Mouse (Mus musculus): ENCODE data around the gene Mvb12b. TPM values are rescaled to one million over a fixed set of nuclear protein-coding genes. Genes with fewer than 3 reads are reported as not detected.

Mvb12b gene
- polyA plus RNA-seq, 1 experiment from 2014 or later = 56.9 TPM

DNA sequence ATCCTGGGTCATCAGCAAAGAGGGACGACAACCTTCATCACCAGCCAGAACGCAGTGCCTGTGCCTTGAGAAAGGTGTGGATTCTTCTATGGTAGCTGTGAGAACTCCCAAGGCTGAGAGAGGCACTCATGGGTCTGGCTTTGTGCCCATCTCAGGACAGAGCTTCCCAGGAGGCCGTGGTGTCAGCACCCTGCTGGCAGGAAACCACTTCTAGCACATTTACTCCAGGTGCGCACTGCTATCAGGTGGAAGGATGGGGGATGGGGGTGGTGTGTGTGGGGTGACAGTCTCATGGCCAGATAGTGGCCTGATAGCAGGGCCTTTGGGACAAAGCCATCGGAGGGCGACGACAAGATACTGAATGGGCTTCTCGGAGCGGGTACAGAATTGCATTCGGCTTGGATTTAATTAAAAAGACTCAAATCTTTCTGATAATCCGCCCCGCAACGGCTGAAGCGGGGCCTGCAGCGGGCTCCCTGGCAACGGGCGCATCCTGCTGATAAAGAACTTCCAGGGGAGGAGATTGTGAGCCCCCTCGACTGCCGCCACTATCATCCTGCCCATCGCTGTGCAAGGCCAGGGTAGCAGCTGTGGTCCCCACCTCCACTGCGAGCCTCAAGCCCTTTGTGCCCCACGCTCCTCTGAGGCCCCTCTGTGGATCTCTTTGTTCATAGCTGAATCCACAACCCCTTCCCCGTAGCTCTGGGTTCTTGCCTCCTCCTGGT, 198.4 kb downstream of the Mvb12b start:
- H3K27me3 ChIP-seq (ENCODE audit: control insufficient read depth, insufficient read depth, low read depth, low read length) = no peaks in the 10 kb centered on the region
- H3K4me3 ChIP-seq (ENCODE audit: low read depth, low read length) = no peak overlapping the region
- peak overlapping the region; percentile 36; the same call in 1 of the 2 replicates for H3K9ac ChIP-seq (ENCODE audit: low read depth, low read length)
- no peak overlapping the region for H3K4me2 ChIP-seq (ENCODE audit: low read length)
- no peaks in the 10 kb centered on the region for H3K36me3 ChIP-seq (ENCODE audit: control insufficient read depth, insufficient read depth, low read length)
- peaks cover 11% of the 10 kb centered on the region; the same call in 1 of the 2 replicates for H3K4me1 ChIP-seq (ENCODE audit: control insufficient read depth, insufficient read depth, low read length)
- H3K9me3 ChIP-seq (replicated peaks; ENCODE audit: control insufficient read depth, low read length, poor library complexity, severe bottlenecking) = no peaks in the 10 kb centered on the region
- 17% methylated on average over 23 of the region's 23 CpGs for WGBS
- H3K27ac ChIP-seq (ENCODE audit: low read length) = peak overlapping the region; percentile 53
- ATAC-seq = peak; percentile 26; the same call in 1 of the 2 replicates

DNA sequence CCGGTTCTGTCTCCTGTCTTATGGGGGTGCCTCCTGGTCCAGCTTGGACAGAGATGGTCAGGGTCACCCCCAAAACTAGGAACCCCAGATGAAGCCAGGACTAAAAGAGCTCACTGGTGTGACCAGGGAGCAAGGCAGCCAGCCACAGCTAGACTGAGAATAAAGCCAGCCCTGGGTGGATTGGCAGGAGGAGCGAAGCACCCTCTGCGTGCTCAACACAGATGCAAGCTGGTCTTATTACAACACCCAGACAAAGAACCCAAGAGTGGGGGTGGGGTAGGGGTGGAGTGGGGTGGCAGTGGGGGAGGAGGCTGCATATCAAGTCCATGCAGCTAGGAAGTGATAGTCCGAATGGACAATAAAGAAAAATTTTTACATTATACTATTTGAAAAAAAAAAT, 204.2 kb downstream of the Mvb12b start:
- no peaks in the 10 kb centered on the region for H3K36me3 ChIP-seq (ENCODE audit: control insufficient read depth, insufficient read depth, low read length)
- H3K9ac ChIP-seq (ENCODE audit: low read depth, low read length) = no peak overlapping the region
- no peaks in the 10 kb centered on the region for H3K9me3 ChIP-seq (replicated peaks; ENCODE audit: control insufficient read depth, low read length, poor library complexity, severe bottlenecking)
- 33% methylated on average over 4 of the region's 4 CpGs for WGBS
- H3K27me3 ChIP-seq (ENCODE audit: control insufficient read depth, insufficient read depth, low read depth, low read length) = peaks cover 5% of the 10 kb centered on the region
- no peaks in the 10 kb centered on the region for H3K4me1 ChIP-seq (ENCODE audit: control insufficient read depth, insufficient read depth, low read length)
- H3K4me3 ChIP-seq (ENCODE audit: low read depth, low read length) = no peak overlapping the region
- no peak overlapping the region for H3K4me2 ChIP-seq (ENCODE audit: low read length)
- no peak overlapping the region for H3K27ac ChIP-seq (ENCODE audit: low read length)
- ATAC-seq = no peak

DNA sequence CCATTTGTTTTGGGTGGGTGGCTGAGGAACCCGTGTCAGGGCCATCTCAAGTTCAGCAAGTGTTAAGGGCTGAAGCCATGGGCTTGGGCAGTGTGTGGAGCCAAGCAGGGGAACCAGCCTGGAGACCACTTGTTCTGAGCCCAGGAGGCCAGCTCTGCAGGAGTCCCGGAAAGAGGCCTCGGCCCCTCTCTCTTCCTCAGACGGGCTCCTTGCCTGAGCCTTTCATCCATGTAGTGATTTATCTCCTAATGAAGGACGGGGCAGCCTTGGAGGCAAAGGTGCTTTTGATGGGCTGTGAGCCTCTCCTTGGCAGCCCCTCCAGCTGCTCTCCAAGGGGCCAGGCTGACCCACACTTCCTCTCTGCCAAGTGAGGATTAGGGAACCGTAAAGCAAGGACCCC, 204.7 kb downstream of the Mvb12b start:
- Histone ChIP-seq H3K27ac (ENCODE audit: low read length) (no peak overlapping the region), H3K4me2 (ENCODE audit: low read length) (no peak overlapping the region)
- no peak for ATAC-seq

DNA sequence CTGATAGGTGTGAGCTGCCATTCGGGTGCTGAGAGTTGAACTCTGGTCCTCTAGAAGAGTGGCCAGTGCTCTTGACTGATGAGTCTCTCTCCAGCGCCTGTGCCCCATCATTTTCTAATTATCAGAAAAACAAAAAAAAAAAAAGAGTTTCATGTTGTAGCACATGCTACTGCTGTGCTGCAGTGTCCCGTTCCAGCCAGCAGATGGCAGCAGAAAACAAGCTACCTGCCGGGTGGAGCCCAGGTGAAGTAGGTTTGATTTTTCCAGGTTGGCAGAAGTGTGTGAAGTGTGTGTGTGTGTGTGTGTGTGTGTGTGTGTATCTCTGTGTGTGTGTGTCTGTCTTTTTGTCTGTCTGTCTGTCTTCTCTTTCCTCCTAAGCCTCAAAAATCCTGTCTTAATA, 205.5 kb downstream of the Mvb12b start:
- Histone ChIP-seq H3K36me3 (ENCODE audit: control insufficient read depth, insufficient read depth, low read length) (no peaks in the 10 kb centered on the region), H3K4me3 (ENCODE audit: low read depth, low read length) (no peak overlapping the region), H3K4me1 (ENCODE audit: control insufficient read depth, insufficient read depth, low read length) (no peaks in the 10 kb centered on the region), H3K4me2 (ENCODE audit: low read length) (no peak overlapping the region), H3K9ac (ENCODE audit: low read depth, low read length) (no peak overlapping the region), H3K9me3 (replicated peaks; ENCODE audit: control insufficient read depth, low read length, poor library complexity, severe bottlenecking) (no peaks in the 10 kb centered on the region), H3K27me3 (ENCODE audit: control insufficient read depth, insufficient read depth, low read depth, low read length) (peaks cover 5% of the 10 kb centered on the region), H3K27ac (ENCODE audit: low read length) (no peak overlapping the region)
- WGBS = 16% methylated on average over 4 of the region's 4 CpGs
- no peak for ATAC-seq

More for the DNA sequence above, 204.7 kb downstream of the Mvb12b start:
- Histone ChIP-seq H3K4me1 (ENCODE audit: control insufficient read depth, insufficient read depth, low read length) (no peaks in the 10 kb centered on the region), H3K9ac (ENCODE audit: low read depth, low read length) (no peak overlapping the region), H3K27me3 (ENCODE audit: control insufficient read depth, insufficient read depth, low read depth, low read length) (peaks cover 5% of the 10 kb centered on the region), H3K4me3 (ENCODE audit: low read depth, low read length) (no peak overlapping the region), H3K9me3 (replicated peaks; ENCODE audit: control insufficient read depth, low read length, poor library complexity, severe bottlenecking) (no peaks in the 10 kb centered on the region), H3K36me3 (ENCODE audit: control insufficient read depth, insufficient read depth, low read length) (no peaks in the 10 kb centered on the region)
- 30% methylated on average over 6 of the region's 6 CpGs for WGBS

Other genes starting within 250 kb of the Mvb12b start
- gene Lmx1b, start 247.4 kb downstream of the Mvb12b start, polyA plus RNA-seq (2015; fragmentation: Nextera tagmentation; extraction: Ambion mirVana) = 0.95 and 0.98 TPM in 2 replicates